Mouse (Mus musculus) midbrain, postnatal 0 days (tissue): ENCODE measurements at regions not wholly inside any gene's neighbourhood (a gene's known extent, or its start where the extent isn't known, plus 50 kb on each side); places are given as distances from the start of the nearest gene placed in this dataset.
A peak's percentile ranks its signal among the peaks of the same experiment; 100 is the strongest.

Source experiments
- ATAC-seq: fragments of 200-750 bp; cut with Nextera tagmentation; 2 replicates; pipeline ENCODE4 v1.8.0; 2017; ENCODE audit warnings: moderate number of reproducible peaks, mild to moderate bottlenecking, moderate TSS enrichment, moderate library complexity; ENCODE audit not compliant: low FRiP score
- DNase-seq: peaks from one replicate; pipeline ENCODE4 v3.0.0-alpha.2; 2015; ENCODE audit warnings: low spot score
- H3K27ac ChIP-seq: fragments of 300-500 bp; sonication (generic); 2 replicates; pipeline ENCODE4 v1.5.1; 2014; ENCODE audit warnings: low read depth, mild to moderate bottlenecking, low read length, mixed read lengths
- H3K27me3 ChIP-seq: fragments of 300-500 bp; sonication (generic); 2 replicates; pipeline ENCODE4 v1.6.1; 2014; ENCODE audit warnings: low read length, control low read depth, mixed read lengths; ENCODE audit not compliant: insufficient read depth
- H3K36me3 ChIP-seq: fragments of 300-500 bp; sonication (generic); 2 replicates; pipeline ENCODE4 v1.6.1; 2014; ENCODE audit warnings: low read length, control low read depth, mixed read lengths; ENCODE audit not compliant: insufficient read depth
- H3K4me1 ChIP-seq: fragments of 300-500 bp; sonication (generic); 2 replicates; pipeline ENCODE4 v1.6.1; 2014; ENCODE audit warnings: mild to moderate bottlenecking, control low read depth, antibody characterized with exemption, low read length, mixed read lengths; ENCODE audit not compliant: insufficient read depth
- H3K4me2 ChIP-seq: fragments of 300-500 bp; sonication (generic); 2 replicates; pipeline ENCODE4 v1.6.1; 2014; ENCODE audit warnings: low read depth, mild to moderate bottlenecking, low read length, mixed read lengths; ENCODE audit not compliant: poor library complexity, severe bottlenecking
- H3K4me3 ChIP-seq: fragments of 300-500 bp; sonication (generic); 2 replicates; pipeline ENCODE4 v1.5.1; 2014; ENCODE audit warnings: low read depth, mild to moderate bottlenecking, low read length, moderate library complexity
- H3K9ac ChIP-seq: fragments of 300-500 bp; sonication (generic); replicated peaks from 2 replicates; pipeline ENCODE4 v1.6.1; 2014; ENCODE audit warnings: mild to moderate bottlenecking, low read length, moderate library complexity, mixed read lengths; ENCODE audit not compliant: poor library complexity, severe bottlenecking
- H3K9me3 ChIP-seq: fragments of 300-500 bp; sonication (generic); 2 replicates; pipeline ENCODE4 v1.6.1; 2016; ENCODE audit warnings: low read length, control low read depth
- CTCF ChIP-seq: IDR thresholded peaks from 2 replicates; pipeline ENCODE4 v1.5.1; 2016; ENCODE audit warnings: antibody characterized with exemption, mild to moderate bottlenecking
- WGBS: fragments of 180-500 bp; shearing (Covaris S2); extraction: QIAGEN DNeasy Blood & Tissue Kit; methylation state at CpG from one replicate; pipeline ENCODE4 v1.1.7; 2014; 5-methylcytosine and 5-hydroxymethylcytosine counted together

GRCm38 (mm10) chr10:42090806-42091205, 72.6 kb upstream of the Armc2 start:
- WGBS = 93% methylated on average over 7 of the region's 7 CpGs
- Histone ChIP-seq H3K4me2 (no peak overlapping the region), H3K27ac (no peak overlapping the region), H3K27me3 (no peaks in the 10 kb centered on the region), H3K4me3 (no peak overlapping the region), H3K9ac (no peak overlapping the region), H3K36me3 (no peaks in the 10 kb centered on the region), H3K4me1 (no peaks in the 10 kb centered on the region), H3K9me3 (no peaks in the 10 kb centered on the region)
- ATAC-seq = no peak
- no peak for DNase-seq
- no peak for TF ChIP-seq CTCF

- Histone ChIP-seq H3K9me3 (no peaks in the 10 kb centered on the region), H3K27me3 (no peaks in the 10 kb centered on the region), H3K36me3 (no peaks in the 10 kb centered on the region), H3K9ac (no peak overlapping the region), H3K4me3 (no peak overlapping the region), H3K27ac (no peak overlapping the region), H3K4me2 (no peak overlapping the region), H3K4me1 (no peaks in the 10 kb centered on the region)
- no peak for ATAC-seq
- 30% methylated on average over 3 of the region's 3 CpGs for WGBS
- DNase-seq = no peak
- no peak for TF ChIP-seq CTCF
Measured at GRCm38 (mm10) chr10:42090147-42090546, 71.9 kb upstream of the Armc2 start.

- no peaks in the 10 kb centered on the region for H3K27me3 ChIP-seq
- WGBS = 54% methylated on average over 5 of the region's 5 CpGs
- peak; percentile 27 for DNase-seq
- H3K4me1 ChIP-seq = no peaks in the 10 kb centered on the region
- H3K4me3 ChIP-seq = no peak overlapping the region
- no peak overlapping the region for H3K4me2 ChIP-seq
- no peaks in the 10 kb centered on the region for H3K36me3 ChIP-seq
- no peak for ATAC-seq
- no peak for TF ChIP-seq CTCF
- H3K9me3 ChIP-seq = no peaks in the 10 kb centered on the region
- H3K27ac ChIP-seq = no peak overlapping the region
- no peak overlapping the region for H3K9ac ChIP-seq
Measured at GRCm38 (mm10) chr10:42089686-42090085, 71.4 kb upstream of the Armc2 start.

- DNase-seq = peak; percentile 60
- 15% methylated on average over 3 of the region's 3 CpGs for WGBS
Measured at GRCm38 (mm10) chr10:42089235-42089625, 71.0 kb upstream of the Armc2 start.

GRCm38 (mm10) chr10:42088570-42089234, 70.5 kb upstream of the Armc2 start:
- Histone ChIP-seq H3K4me1 (no peaks in the 10 kb centered on the region), H3K4me3 (no peak overlapping the region), H3K9ac (no peak overlapping the region), H3K4me2 (no peak overlapping the region), H3K9me3 (no peaks in the 10 kb centered on the region), H3K27ac (no peak overlapping the region), H3K27me3 (no peaks in the 10 kb centered on the region), H3K36me3 (no peaks in the 10 kb centered on the region)
- DNase-seq = no peak
- no peak for TF ChIP-seq CTCF
- WGBS = 47% methylated on average over 14 of the region's 14 CpGs
- ATAC-seq = no peak

More at GRCm38 (mm10) chr10:42089235-42089625, 71.0 kb upstream of the Armc2 start:
- Histone ChIP-seq H3K9ac (no peak overlapping the region), H3K27ac (no peak overlapping the region), H3K4me1 (no peaks in the 10 kb centered on the region), H3K9me3 (no peaks in the 10 kb centered on the region), H3K36me3 (no peaks in the 10 kb centered on the region), H3K27me3 (no peaks in the 10 kb centered on the region), H3K4me2 (no peak overlapping the region), H3K4me3 (no peak overlapping the region)
- ATAC-seq = no peak
- TF ChIP-seq CTCF = no peak

- DNase-seq (no peak), ATAC-seq (no peak)
- 89% methylated on average over 3 of the region's 3 CpGs for WGBS
- no peak for TF ChIP-seq CTCF
- Histone ChIP-seq H3K4me2 (no peak overlapping the region), H3K36me3 (no peaks in the 10 kb centered on the region), H3K9ac (no peak overlapping the region), H3K9me3 (no peaks in the 10 kb centered on the region), H3K27ac (no peak overlapping the region), H3K27me3 (no peaks in the 10 kb centered on the region), H3K4me1 (no peaks in the 10 kb centered on the region), H3K4me3 (no peak overlapping the region)
Measured at GRCm38 (mm10) chr10:42087906-42088305, 69.7 kb upstream of the Armc2 start.
